Mouse (Mus musculus) frontal cortex, adult 2 months (tissue): ENCODE data around the gene Jpt1. TPM values are rescaled to one million over a fixed set of nuclear protein-coding genes. Genes with fewer than 3 reads are reported as not detected.
A peak's percentile ranks its signal among the peaks of the same experiment; 100 is the strongest.
"Not testable (repeated sequence)": the region's sequence is repeated elsewhere in the genome, so short reads cannot be mapped to it uniquely, and the experiment has no call there.

Experiments used
- DNase-seq, 2 experiments: peaks; one replicate each; pipeline ENCODE4 v3.0.0; 2022; ENCODE audit warnings: low spot score in 1 of 2; ENCODE audit errors: extremely low spot score in 1 of 2
- polyA plus RNA-seq: library from polyadenylated mRNA; depleted of rRNA; stranded (reverse); fragments of >200 nt; gene quantifications from 2 replicates; pipeline ENCODE4 v1.2.3, GENCODE M21; 2012

The Jpt1 gene
- polyA plus RNA-seq, 1 experiment: 209 TPM

GRCm38 (mm10) chr11:115476630-115477029 is 37.6 kb downstream of the Jpt1 start:
- DNase-seq: not testable (repeated sequence)

- no peak for DNase-seq
These were observed 38.4 kb downstream of the Jpt1 start for GRCm38 (mm10) chr11:115475758-115476237.

GRCm38 (mm10) chr11:115475025-115475757 is 39.0 kb downstream of the Jpt1 start, which contains the start of gene Armc7:
Armc7 (plus strand) TSS chr11:115475667.
- DNase-seq: peak; percentile 89 to 97

- DNase-seq: peak; percentile 97 to 100
These were observed 40.4 kb downstream of the Jpt1 start for GRCm38 (mm10) chr11:115473626-115474275.

- no peak for DNase-seq
These were observed 42.0 kb downstream of the Jpt1 start for GRCm38 (mm10) chr11:115472183-115472582.

GRCm38 (mm10) chr11:115467217-115467618 is 47.0 kb downstream of the Jpt1 start:
- DNase-seq: no peak

GRCm38 (mm10) chr11:115464851-115465250 is 49.3 kb downstream of the Jpt1 start:
- no peak for DNase-seq

GRCm38 (mm10) chr11:115463397-115463796 is 50.8 kb downstream of the Jpt1 start:
- no peak for DNase-seq

GRCm38 (mm10) chr11:115462243-115462891 is 51.8 kb downstream of the Jpt1 start, which contains the start of gene Slc16a5:
Slc16a5 (plus strand) TSS chr11:115462474.
- no peak for DNase-seq

- DNase-seq: no peak
These were observed 52.3 kb downstream of the Jpt1 start for GRCm38 (mm10) chr11:115461846-115462242.

GRCm38 (mm10) chr11:115460976-115461375 is 53.2 kb downstream of the Jpt1 start:
- no peak for DNase-seq

GRCm38 (mm10) chr11:115457405-115457804 is 56.8 kb downstream of the Jpt1 start:
- no peak for DNase-seq

GRCm38 (mm10) chr11:115456182-115456581 is 58.0 kb downstream of the Jpt1 start:
- DNase-seq: no peak

GRCm38 (mm10) chr11:115455619-115456018 is 58.6 kb downstream of the Jpt1 start:
- no peak for DNase-seq

- not testable (repeated sequence) for DNase-seq
These were observed 59.4 kb downstream of the Jpt1 start for GRCm38 (mm10) chr11:115454822-115455221.

- DNase-seq: no peak
These were observed 60.9 kb downstream of the Jpt1 start for GRCm38 (mm10) chr11:115453306-115453705.

GRCm38 (mm10) chr11:115452281-115452860 is 61.8 kb downstream of the Jpt1 start:
- no peak for DNase-seq

GRCm38 (mm10) chr11:115451781-115452241 is 62.4 kb downstream of the Jpt1 start:
- DNase-seq: no peak

- DNase-seq: no peak
These were observed 64.0 kb downstream of the Jpt1 start for GRCm38 (mm10) chr11:115450176-115450575.

- no peak for DNase-seq
These were observed 65.2 kb downstream of the Jpt1 start for GRCm38 (mm10) chr11:115448998-115449397.

- no peak for DNase-seq
These were observed 66.1 kb downstream of the Jpt1 start for GRCm38 (mm10) chr11:115448075-115448474.
